Mouse (Mus musculus) olfactory bulb, adult 2 months (tissue): ENCODE data around the gene Ppm1h.

ENCODE experiments used
- CTCF ChIP-seq: fragments of 200-500 bp; IDR thresholded peaks from 2 replicates; pipeline ENCODE4 v1.5.1; 2012; ENCODE audit warnings: low read depth, mild to moderate bottlenecking, low read length, moderate library complexity; ENCODE audit not compliant: insufficient read depth
- POLR2A ChIP-seq: fragments of 200-500 bp; IDR thresholded peaks from 2 replicates; pipeline ENCODE4 v1.6.1; 2012; ENCODE audit warnings: mild to moderate bottlenecking, low read depth, low read length, moderate library complexity; ENCODE audit not compliant: insufficient read depth

- no peak for TF ChIP-seq CTCF
- TF ChIP-seq POLR2A = no peak
These were observed 7.3 kb upstream of the Ppm1h start for GRCm38 (mm10) chr10:122671253-122671652.
